Mouse (Mus musculus) megakaryocyte, embryonic 14.5 days (primary cell): Measurements from ENCODE around the gene 2010111I01Rik.

Experiments
- FLI1 ChIP-seq: IDR thresholded peaks from 2 replicates; pipeline ENCODE4 v1.6.1; 2012; ENCODE audit warnings: low read length, inconsistent platforms, mixed read lengths
- GATA1 ChIP-seq: IDR thresholded peaks from 3 replicates; pipeline ENCODE4 v1.6.1; 2012; ENCODE audit warnings: mixed read lengths, low read length, inconsistent platforms, borderline replicate concordance

- no peak for TF ChIP-seq GATA1
- no peak for TF ChIP-seq FLI1
These were observed 155.6 kb downstream of the 2010111I01Rik start for GRCm38 (mm10) chr13:63120296-63120695.
